Mouse (Mus musculus) lung, embryonic 14.5 days (tissue): ENCODE results near the gene Sult6b1. TPM values are rescaled to one million over a fixed set of nuclear protein-coding genes. Genes with fewer than 3 reads are reported as not detected.

Experiments
- ATAC-seq: fragments of 200-750 bp; cut with Nextera tagmentation; 2 replicates; pipeline ENCODE4 v1.8.0; 2017; ENCODE audit warnings: mild to moderate bottlenecking, moderate TSS enrichment, moderate library complexity; ENCODE audit not compliant: insufficient read depth
- DNase-seq: peaks from one replicate; pipeline ENCODE4 v3.0.0-alpha.2; 2015
- H3K27ac ChIP-seq: fragments of 300-500 bp; sonication (generic); 2 replicates; pipeline ENCODE4 v1.5.1; 2014; ENCODE audit warnings: low read depth, mild to moderate bottlenecking, moderate library complexity
- H3K27me3 ChIP-seq: fragments of 300-500 bp; sonication (generic); 2 replicates; pipeline ENCODE4 v1.6.1; 2014; ENCODE audit warnings: low read length, control low read depth; ENCODE audit not compliant: insufficient read depth
- H3K36me3 ChIP-seq: fragments of 300-500 bp; sonication (generic); 2 replicates; pipeline ENCODE4 v1.6.1; 2014; ENCODE audit warnings: control low read depth; ENCODE audit not compliant: insufficient read depth
- H3K4me1 ChIP-seq: fragments of 300-500 bp; sonication (generic); 2 replicates; pipeline ENCODE4 v1.6.1; 2014; ENCODE audit warnings: antibody characterized with exemption, control low read depth; ENCODE audit not compliant: insufficient read depth
- H3K4me2 ChIP-seq: fragments of 300-500 bp; sonication (generic); 2 replicates; pipeline ENCODE4 v1.6.1; 2014; ENCODE audit warnings: mild to moderate bottlenecking
- H3K4me3 ChIP-seq: fragments of 300-500 bp; sonication (generic); 2 replicates; pipeline ENCODE4 v1.5.1; 2014; ENCODE audit warnings: low read depth, low read length
- H3K9ac ChIP-seq: fragments of 300-500 bp; sonication (generic); 2 replicates; pipeline ENCODE4 v1.6.1; 2014
- H3K9me3 ChIP-seq: fragments of 300-500 bp; sonication (generic); 2 replicates; pipeline ENCODE4 v1.6.1; 2016; ENCODE audit warnings: low read depth, low read length, control low read depth
- CTCF ChIP-seq: IDR thresholded peaks from 2 replicates; pipeline ENCODE4 v1.5.1; 2016; ENCODE audit warnings: antibody characterized with exemption, low read depth
- WGBS: fragments of 180-500 bp; shearing (Covaris S2); extraction: QIAGEN DNeasy Blood & Tissue Kit; methylation state at CpG from one replicate; pipeline ENCODE4 v1.1.7; 2014; 5-methylcytosine and 5-hydroxymethylcytosine counted together
- polyA plus RNA-seq: library from polyadenylated mRNA; unstranded; fragments of >200 nt; fragmentation: Nextera tagmentation; extraction: Ambion mirVana; gene quantifications from 2 replicates; pipeline ENCODE4 v1.2.1, GENCODE M21; 2014

Gene Sult6b1
- 0.16 and 0.17 TPM in 2 replicates for polyA plus RNA-seq

DNA sequence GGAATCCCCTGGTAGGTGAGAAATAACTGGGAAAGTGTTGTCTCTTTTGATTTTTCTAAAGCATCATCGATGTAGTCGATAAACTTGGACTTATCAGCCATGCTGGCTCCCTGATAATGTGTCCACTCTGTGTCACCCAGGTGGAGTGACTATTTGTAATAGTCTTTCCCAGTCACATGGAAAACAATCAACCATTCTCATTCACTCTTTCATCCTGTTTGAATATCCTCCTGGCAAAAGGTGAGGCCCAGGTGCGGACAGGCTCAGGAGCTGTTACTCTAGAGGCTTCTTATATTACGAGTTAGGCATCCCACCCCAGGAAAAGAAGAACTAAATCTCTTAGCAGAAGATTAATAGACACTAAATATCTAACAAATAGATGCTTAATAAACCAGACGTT lies at the start of gene Sult6b1:
TSS of gene Sult6b1 (minus strand) at position 101 of the 400 bp plus-strand sequence.
- ATAC-seq (no peak), DNase-seq (no peak)
- TF ChIP-seq CTCF = no peak
- Histone ChIP-seq H3K27me3 (no peaks in the 10 kb centered on the region), H3K4me1 (no peaks in the 10 kb centered on the region), H3K27ac (no peak within 1 kb of the TSS), H3K9me3 (no peaks in the 10 kb centered on the region), H3K36me3 (no peaks in the 10 kb centered on the region), H3K4me3 (no peak within 1 kb of the TSS), H3K9ac (no peak within 1 kb of the TSS), H3K4me2 (no peak within 1 kb of the TSS)
- 78% methylated on average over 5 of the region's 5 CpGs for WGBS

DNA sequence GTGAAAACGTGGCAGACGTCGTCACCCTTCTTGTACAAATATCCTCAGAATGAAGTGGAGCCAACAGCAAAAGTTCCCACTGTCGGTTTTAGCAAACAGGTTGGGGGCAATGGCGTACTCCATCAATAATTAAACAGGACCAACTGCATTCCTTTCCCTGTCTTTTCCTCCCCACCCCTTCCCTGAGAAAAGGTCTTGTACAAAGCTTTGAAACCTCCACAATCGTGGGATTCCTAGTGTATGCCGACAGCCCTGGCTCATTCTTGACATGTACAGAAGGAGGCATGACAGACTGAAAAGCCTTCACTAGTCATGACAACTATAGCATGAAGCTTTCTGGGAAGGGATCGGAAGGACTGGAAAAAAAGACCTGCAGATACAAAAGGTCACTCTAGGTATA lies 46.4 kb upstream of the Sult6b1 start:
- Histone ChIP-seq H3K9me3 (no peaks in the 10 kb centered on the region), H3K36me3 (peaks cover 91% of the 10 kb centered on the region), H3K4me1 (no peaks in the 10 kb centered on the region), H3K27me3 (no peaks in the 10 kb centered on the region), H3K9ac (no peak overlapping the region), H3K27ac (no peak overlapping the region; the same call in 1 of the 2 replicates), H3K4me3 (no peak overlapping the region), H3K4me2 (no peak overlapping the region)
- ATAC-seq (peak; percentile 81), DNase-seq (peak; percentile 46)
- 72% methylated on average over 8 of the region's 8 CpGs for WGBS
- no peak for TF ChIP-seq CTCF

DNA sequence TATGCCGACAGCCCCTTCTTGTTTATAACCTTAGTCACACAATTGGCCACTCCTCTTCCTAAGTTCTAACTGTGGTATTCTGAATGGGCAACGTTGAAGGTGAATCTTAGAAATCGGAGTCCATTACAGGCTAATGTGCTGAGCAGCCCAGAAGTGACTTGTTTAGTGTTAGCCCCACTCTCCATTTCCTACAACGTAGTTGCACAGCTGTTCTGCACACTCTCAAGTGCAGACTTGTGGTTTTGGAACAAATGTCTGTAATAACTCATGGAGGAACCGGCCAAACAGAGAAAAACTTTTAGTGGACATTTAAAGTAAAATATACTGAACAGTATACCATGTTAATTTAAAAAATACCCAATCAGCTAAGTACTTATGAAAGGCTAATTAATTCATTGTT lies 45.3 kb upstream of the Sult6b1 start:
- Histone ChIP-seq H3K9ac (no peak overlapping the region), H3K4me1 (no peaks in the 10 kb centered on the region), H3K27me3 (no peaks in the 10 kb centered on the region), H3K4me2 (no peak overlapping the region), H3K9me3 (no peaks in the 10 kb centered on the region), H3K4me3 (no peak overlapping the region), H3K36me3 (peaks cover 91% of the 10 kb centered on the region), H3K27ac (no peak overlapping the region)
- no peak for DNase-seq
- no peak for ATAC-seq
- WGBS = 85% methylated on average over 5 of the region's 5 CpGs
- no peak for TF ChIP-seq CTCF

DNA sequence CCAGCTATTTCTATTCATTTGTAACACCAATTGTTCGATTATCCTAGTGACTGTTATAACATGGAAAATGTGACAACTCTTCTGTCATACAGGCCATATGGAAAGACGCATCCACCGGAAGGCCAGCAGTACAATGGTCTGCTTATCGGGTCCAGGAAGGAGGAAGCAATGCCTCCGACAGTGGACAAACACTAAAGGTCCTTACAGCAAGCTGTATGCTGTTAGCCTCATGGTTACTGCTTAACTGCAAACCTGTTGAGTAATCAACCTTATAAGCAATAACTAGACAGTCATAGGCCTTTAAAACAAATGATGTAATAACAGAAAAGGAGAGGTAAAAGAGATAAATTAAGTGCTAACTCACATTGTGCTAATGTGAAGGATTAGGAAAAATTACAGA lies 44.4 kb upstream of the Sult6b1 start:
- Histone ChIP-seq H3K36me3 (peaks cover 93% of the 10 kb centered on the region), H3K4me1 (no peaks in the 10 kb centered on the region), H3K4me2 (no peak overlapping the region), H3K9me3 (no peaks in the 10 kb centered on the region), H3K27ac (no peak overlapping the region), H3K4me3 (no peak overlapping the region), H3K9ac (no peak overlapping the region), H3K27me3 (no peaks in the 10 kb centered on the region)
- TF ChIP-seq CTCF = no peak
- DNase-seq (no peak), ATAC-seq (no peak)
- WGBS = 97% methylated on average over 5 of the region's 5 CpGs

DNA sequence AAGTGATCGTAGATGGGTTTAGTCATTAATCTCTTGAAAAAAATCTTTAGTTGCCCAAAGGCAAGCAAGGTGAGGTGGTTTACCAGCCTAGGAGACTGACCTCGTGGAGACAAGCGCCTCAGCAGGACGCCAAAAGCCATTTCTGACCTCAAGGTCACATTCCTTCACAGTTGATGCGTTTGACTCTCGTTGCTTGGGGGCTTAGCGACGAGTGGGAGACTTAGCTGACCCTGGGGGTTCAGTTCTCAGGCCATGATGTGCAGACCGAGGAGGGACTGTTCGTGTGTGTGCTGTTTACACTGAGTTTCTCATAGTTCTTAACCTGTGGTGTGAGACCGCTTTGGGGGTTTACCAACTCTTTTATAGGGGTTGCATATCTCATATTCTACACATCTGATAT lies 35.8 kb upstream of the Sult6b1 start:
- no peak overlapping the region for H3K27ac ChIP-seq
- H3K9ac ChIP-seq = no peak overlapping the region
- H3K4me1 ChIP-seq = no peaks in the 10 kb centered on the region
- no peak overlapping the region for H3K4me3 ChIP-seq
- peaks cover 37% of the 10 kb centered on the region for H3K36me3 ChIP-seq
- WGBS = 41% methylated on average over 11 of the region's 11 CpGs
- ATAC-seq (no peak), DNase-seq (no peak)
- no peak for TF ChIP-seq CTCF
- H3K9me3 ChIP-seq = no peaks in the 10 kb centered on the region
- no peak overlapping the region for H3K4me2 ChIP-seq
- H3K27me3 ChIP-seq = no peaks in the 10 kb centered on the region

DNA sequence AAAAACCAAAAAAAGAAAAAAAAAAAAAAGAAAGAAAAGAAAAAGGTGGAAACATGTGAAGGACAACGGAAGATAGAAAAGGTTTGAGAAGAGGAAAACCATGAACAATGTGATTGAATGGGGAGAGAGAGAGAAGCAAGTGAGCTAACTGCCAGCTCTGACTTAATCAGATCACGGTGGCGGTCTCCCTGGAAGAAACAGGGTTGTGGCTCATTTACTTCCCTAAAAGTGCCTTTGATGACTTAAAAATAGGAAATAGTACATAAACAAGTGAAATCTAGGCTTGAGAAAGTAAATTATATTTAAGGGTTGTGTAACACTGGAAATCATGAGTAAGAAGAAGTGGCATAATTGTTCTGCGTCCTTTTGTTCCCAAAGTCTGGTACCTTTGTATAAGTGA lies 32.1 kb upstream of the Sult6b1 start:
- H3K4me2 ChIP-seq = no peak overlapping the region
- no peak overlapping the region for H3K4me3 ChIP-seq
- H3K9me3 ChIP-seq = no peaks in the 10 kb centered on the region
- H3K27me3 ChIP-seq = no peaks in the 10 kb centered on the region
- TF ChIP-seq CTCF = no peak
- 91% methylated on average over 4 of the region's 4 CpGs for WGBS
- ATAC-seq = no peak
- DNase-seq = no peak
- 0 out of 2 replicates have a peak, but pooled peaks cover 4% of the 10 kb centered on the region for H3K4me1 ChIP-seq
- H3K36me3 ChIP-seq = peaks cover 25% of the 10 kb centered on the region
- H3K9ac ChIP-seq = no peak overlapping the region
- H3K27ac ChIP-seq = no peak overlapping the region

DNA sequence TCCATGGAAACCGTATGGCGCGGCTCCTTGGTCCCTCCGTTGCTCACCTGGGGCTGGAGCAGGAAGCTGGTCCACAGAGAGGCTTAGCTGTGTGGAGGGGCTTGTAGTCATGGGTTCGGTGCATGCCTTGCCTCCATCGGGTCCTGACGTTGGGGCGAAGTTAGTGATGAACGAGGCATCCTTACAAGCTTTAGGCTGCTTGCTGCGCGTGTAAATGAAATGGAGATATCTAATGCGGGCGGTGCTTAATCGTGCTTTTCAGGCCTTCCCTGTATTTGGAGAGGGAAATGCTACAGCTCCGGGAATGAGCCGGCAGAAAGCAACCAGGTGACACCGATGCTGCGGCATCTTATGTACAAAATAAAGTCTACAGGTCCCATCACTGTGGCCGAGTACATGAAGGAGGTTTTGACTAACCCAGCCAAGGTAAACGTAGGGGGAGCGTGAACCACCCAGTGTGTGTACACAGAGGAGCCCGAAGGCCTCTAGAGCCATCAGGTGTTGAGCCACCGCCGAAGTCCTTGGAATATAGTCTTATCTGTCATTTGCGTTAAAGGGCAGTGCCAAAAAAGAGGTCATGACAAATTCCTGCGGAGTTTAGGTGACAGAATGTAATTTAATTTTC lies 30.5 kb upstream of the Sult6b1 start:
- peak; percentile 33; the same call in 1 of the 2 replicates for ATAC-seq
- Histone ChIP-seq H3K4me3 (peak overlapping the region; percentile 89), H3K27ac (no peak overlapping the region; the same call in 1 of the 2 replicates), H3K4me2 (peak overlapping the region; percentile 87), H3K9ac (peak overlapping the region; percentile 84), H3K9me3 (no peaks in the 10 kb centered on the region), H3K27me3 (no peaks in the 10 kb centered on the region), H3K4me1 (0 out of 2 replicates have a peak, but pooled peaks cover 4% of the 10 kb centered on the region), H3K36me3 (peaks cover 36% of the 10 kb centered on the region)
- WGBS = 9% methylated on average over 26 of the region's 26 CpGs
- no peak for TF ChIP-seq CTCF
- DNase-seq = no peak
